Mouse (Mus musculus): ENCODE measurements at regions not wholly inside any gene's neighbourhood (a gene's known extent, or its start where the extent isn't known, plus 50 kb on each side); places are given as distances from the start of the nearest gene placed in this dataset.
A peak's percentile ranks its signal among the peaks of the same experiment; 100 is the strongest.

DNA sequence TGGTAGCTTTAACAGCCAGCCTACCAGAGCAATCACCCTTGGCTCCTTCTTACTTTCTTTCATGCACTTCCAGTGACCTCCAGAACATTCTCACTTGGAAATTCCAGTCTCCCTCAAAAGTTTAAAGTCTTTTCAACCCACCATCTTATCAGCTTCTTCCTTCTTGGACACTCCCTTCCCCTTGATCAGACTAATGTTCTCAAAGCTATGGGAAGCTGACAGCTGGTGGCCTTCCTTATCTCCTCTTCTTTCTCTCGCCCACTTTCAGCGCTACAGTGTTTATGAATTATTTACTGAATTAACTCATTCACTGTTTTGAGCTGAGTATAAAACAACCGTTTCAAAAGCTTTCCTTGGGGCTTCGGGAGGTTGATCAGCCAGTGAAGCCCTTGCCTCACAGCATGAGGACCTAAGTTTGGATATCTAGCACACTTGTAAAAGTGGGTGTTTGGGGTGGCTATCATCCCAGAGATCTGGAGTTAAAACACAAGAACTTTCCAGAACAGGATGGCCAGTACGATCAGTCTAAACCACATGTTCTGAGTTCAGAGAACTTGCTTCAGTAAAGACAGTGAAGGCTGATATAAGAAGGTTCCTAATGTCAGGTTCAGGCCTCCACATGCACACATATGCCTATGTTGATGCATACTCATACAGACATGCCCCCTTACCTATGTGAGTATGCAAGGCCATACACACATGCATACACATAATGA lies 59.7 kb upstream of the Ikzf2 start:
- DNase-seq, result no peak

DNA sequence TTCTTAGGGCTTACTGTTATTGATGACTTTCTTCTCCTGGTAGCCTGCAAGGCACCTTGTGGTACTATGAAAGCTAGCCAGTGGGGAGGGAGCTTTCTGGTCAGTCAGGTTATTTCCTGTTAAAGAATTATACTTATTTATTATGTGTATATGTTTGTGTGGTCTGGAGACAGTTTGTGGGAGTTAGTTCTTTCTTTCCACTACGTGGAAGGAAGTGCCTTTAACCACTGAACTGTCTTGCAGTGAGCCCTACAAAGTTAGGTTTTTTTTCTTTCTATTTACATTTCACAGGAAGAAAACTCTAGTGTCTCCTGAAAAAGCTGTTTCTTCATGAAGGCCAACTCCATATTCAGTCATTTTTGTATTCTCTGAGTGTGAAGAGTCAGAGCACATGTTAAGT lies 65.7 kb upstream of the Ikzf2 start:
- DNase-seq, result no peak

DNA sequence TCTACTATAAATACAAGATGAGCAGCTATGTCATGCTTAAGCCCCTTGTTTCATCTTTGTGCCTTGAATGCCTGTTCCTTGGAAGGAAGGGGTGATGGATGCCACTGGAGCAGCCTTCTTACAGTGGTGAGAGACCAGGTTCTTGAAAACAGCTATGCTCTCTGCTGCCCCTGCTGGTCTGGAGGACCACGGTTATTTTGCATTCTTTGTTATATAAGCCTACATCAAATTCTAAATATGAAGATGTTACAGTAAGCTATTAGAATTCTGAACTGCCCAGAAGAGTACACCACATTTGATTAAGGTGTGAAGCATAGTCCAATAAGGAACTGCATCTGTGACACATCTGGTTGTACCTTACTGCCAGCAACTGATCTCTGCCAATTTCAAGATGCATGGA lies 69.1 kb upstream of the Spag16 start:
- no peak for DNase-seq

DNA sequence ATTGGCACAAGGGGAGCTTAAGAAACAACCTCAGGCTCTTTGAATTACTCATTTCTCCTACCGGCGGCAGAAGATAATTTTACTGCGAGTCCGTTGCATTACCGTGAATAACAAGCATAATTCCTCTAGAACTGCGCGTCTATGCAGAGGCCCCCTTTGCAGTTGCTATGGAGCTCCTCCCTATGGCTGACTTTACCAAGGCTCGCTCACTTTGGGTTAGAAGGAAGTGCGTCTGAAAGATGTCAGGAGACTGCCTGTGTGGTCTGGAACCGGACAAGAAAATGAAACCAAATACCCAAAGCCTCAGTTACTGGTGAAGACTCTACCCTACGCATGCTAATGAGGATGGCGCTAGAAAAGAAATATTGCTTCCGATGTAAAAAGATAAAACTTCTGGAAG lies 67.2 kb upstream of the Spag16 start:
- DNase-seq, result no peak

DNA sequence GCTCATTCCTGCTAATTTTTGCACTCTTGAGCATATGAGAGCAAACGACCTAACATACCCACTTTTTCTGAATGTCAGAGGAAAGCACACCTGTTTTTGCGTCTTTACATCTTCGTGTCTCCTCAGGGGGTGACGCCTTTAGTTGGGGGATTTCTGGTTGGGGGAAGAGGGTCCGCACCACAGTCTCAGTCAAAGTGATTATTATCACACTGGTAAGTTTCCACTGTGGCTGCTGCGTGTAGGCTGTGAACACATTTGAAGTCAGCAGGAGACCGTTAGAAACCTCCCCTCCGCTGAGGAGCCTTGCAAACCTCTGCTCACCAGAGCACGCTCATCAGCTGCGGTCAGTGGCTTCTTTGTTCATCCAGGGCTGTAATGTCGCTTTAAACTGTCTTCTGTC lies 58.1 kb upstream of the Spag16 start:
- DNase-seq, result no peak

DNA sequence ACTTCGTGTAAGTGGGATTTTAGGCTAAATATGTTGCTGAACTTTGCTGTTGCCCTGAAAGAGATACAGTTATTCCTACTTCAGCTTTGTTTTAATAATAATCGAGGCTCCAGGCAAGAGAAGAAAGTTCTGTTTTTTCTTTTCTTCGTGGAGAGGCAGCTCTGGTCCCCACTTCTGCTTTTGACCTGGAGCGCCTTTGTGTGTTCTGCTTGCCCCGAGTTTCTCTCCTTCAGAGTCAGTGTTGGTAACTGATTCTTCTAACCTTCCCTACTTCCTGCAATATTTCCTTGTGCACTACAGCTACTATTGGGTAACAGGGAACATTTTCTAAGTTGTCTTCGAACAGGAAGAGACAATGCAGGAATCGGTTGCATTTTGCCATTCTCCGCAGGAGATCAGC lies 56.6 kb upstream of the Spag16 start:
- DNase-seq, result no peak

GRCm38 (mm10) chr1:69771436-69771835 lies 55.3 kb upstream of the Spag16 start:
- DNase-seq, result no peak

DNA sequence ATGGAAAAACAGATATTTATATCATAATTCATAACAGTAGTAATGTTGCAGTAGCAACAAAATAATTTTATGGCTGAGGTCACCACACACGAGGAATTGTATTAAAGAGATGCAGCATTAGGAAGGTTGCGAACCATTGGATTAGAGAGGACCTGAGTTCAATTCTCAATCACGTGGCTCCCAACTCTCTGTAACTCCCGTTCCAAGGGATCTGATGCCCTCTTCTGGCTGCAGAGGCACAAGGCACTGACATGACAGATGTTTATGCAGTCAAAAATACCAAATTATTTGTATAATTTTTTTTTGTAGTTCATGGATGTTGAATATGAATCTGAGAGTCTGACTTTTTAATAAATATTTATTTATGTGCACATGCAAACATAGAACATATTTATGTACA lies 51.2 kb upstream of the Spag16 start:
- peak; percentile 10 for DNase-seq

All from adrenal gland, postnatal 10 days (tissue).